Mouse (Mus musculus): Measurements from ENCODE around the gene Dtx2.

DNA sequence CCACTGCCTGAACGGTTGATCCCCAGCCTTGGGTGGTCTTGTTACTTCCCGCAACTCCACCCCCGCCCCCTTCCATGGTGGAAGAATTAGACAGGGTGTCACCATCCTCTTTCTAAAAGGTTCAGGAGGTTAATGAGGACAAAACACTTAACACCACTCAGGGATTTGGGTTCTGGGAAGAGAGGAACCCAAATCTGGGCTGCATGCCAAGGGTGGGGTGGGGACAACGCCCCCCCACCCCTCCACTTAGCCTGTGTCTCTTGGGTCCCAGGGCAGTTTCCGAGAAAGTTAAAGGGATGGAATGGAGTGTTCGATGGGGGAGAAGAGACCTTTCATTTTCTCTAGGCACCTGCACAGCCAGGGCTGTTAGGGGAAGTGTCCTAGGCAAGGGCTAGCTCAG is 78.5 kb downstream of the Dtx2 start:
- TF ChIP-seq HCFC1 (IDR thresholded peaks at IDR 0.05; ENCODE audit: borderline replicate concordance, insufficient read depth, low read length) (no peak), CHD2 (IDR thresholded peaks at IDR 0.05; ENCODE audit: low read depth, low read length) (no peak), MAFK (IDR thresholded peaks at IDR 0.05; ENCODE audit: insufficient read depth, low read depth, low read length) (no peak)
